Mouse (Mus musculus) liver, embryonic 15.5 days (tissue): Measurements from ENCODE around the gene Tmcc3. TPM values are rescaled to one million over a fixed set of nuclear protein-coding genes. Genes with fewer than 3 reads are reported as not detected.
A peak's percentile ranks its signal among the peaks of the same experiment; 100 is the strongest.

Source experiments
- ATAC-seq: fragments of 200-750 bp; cut with Nextera tagmentation; 2 replicates; pipeline ENCODE4 v1.8.0; 2017; ENCODE audit warnings: moderate number of reproducible peaks, mild to moderate bottlenecking, moderate library complexity; ENCODE audit not compliant: insufficient read depth
- H3K27ac ChIP-seq: fragments of 300-500 bp; sonication (generic); replicated peaks from 2 replicates; pipeline ENCODE4 v1.5.1; 2015; ENCODE audit warnings: mild to moderate bottlenecking, inconsistent platforms
- H3K27me3 ChIP-seq: fragments of 300-500 bp; sonication (generic); 2 replicates; pipeline ENCODE4 v1.6.1; 2015; ENCODE audit warnings: mild to moderate bottlenecking, inconsistent platforms
- H3K36me3 ChIP-seq: fragments of 300-500 bp; sonication (generic); replicated peaks from 2 replicates; pipeline ENCODE4 v1.6.1; 2015; ENCODE audit warnings: moderate library complexity, mild to moderate bottlenecking, inconsistent platforms
- H3K4me1 ChIP-seq: fragments of 300-500 bp; sonication (generic); replicated peaks from 2 replicates; pipeline ENCODE4 v1.6.1; 2015; ENCODE audit warnings: inconsistent platforms
- H3K4me2 ChIP-seq: fragments of 300-500 bp; sonication (generic); 2 replicates; pipeline ENCODE4 v1.6.1; 2015; ENCODE audit warnings: moderate library complexity, mild to moderate bottlenecking, inconsistent platforms
- H3K4me3 ChIP-seq: fragments of 300-500 bp; sonication (generic); replicated peaks from 2 replicates; pipeline ENCODE4 v1.5.1; 2015; ENCODE audit warnings: mild to moderate bottlenecking, inconsistent platforms
- H3K9ac ChIP-seq: fragments of 300-500 bp; sonication (generic); 2 replicates; pipeline ENCODE4 v1.6.1; 2015; ENCODE audit warnings: moderate library complexity, mild to moderate bottlenecking, inconsistent platforms
- H3K9me3 ChIP-seq: fragments of 300-500 bp; sonication (generic); replicated peaks from 2 replicates; pipeline ENCODE4 v1.6.1; 2016; ENCODE audit warnings: inconsistent platforms
- WGBS: fragments of 180-500 bp; shearing (Covaris S2); methylation state at CpG from one replicate; pipeline ENCODE4 v1.1.7; 2015; ENCODE audit warnings: mixed read lengths; ENCODE audit not compliant: insufficient replicate concordance; 5-methylcytosine and 5-hydroxymethylcytosine counted together
- polyA plus RNA-seq: library from polyadenylated mRNA; unstranded; fragments of >200 nt; fragmentation: Nextera tagmentation; extraction: Ambion mirVana; gene quantifications from 2 replicates; pipeline ENCODE4 v1.2.1, GENCODE M21; 2015

The Tmcc3 gene
- polyA plus RNA-seq, 1 experiment from 2014 or later, result 3.4 TPM

DNA sequence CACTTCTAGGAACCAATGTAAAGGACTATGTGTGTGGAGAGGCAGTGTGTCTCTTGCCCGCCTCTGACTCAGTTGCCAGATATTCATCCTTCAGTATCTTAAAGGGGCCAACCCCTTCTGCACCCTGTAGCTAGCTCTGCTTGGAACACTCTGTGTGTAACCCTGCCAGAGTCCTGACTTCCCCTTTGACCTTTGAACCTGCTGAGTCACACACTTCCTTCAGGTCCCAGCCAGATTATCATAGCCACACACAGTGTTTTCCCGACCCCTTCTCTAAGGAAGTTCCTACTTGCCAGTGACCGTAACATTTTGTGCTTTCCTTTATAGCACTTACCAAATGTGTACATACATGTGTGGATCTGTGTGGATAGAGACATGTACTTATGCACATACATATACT is 93.7 kb downstream of the Tmcc3 start:
- no peak overlapping the region for H3K4me3 ChIP-seq
- H3K4me1 ChIP-seq, result no peaks in the 10 kb centered on the region
- H3K27ac ChIP-seq, result no peak overlapping the region
- H3K4me2 ChIP-seq, result no peak overlapping the region
- no peaks in the 10 kb centered on the region for H3K27me3 ChIP-seq
- no peak for ATAC-seq
- H3K9me3 ChIP-seq, result no peaks in the 10 kb centered on the region
- 38% methylated on average over 3 of the region's 3 CpGs for WGBS
- no peak overlapping the region for H3K9ac ChIP-seq
- no peaks in the 10 kb centered on the region for H3K36me3 ChIP-seq

DNA sequence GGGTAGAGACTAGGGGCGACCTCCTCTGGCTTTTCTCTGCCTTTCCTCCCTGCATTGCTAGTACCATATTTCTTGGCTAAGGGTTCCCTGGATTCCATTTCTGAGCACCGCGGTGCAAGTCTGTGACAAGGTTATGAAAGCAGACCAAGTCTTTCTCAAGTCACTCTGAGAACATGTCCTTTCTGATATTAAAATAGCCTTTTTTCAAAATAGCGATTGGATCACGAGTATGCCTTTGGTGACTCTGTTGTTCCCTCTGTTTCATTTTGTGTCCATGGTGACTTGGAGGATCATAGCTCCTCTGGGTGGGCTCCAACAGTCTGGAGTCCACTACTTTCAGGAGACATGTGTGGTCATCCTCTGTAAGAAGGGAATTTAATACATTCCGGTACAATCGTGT is 95.1 kb downstream of the Tmcc3 start:
- H3K9me3 ChIP-seq, result no peaks in the 10 kb centered on the region
- H3K27me3 ChIP-seq, result no peaks in the 10 kb centered on the region
- no peak for ATAC-seq
- no peaks in the 10 kb centered on the region for H3K36me3 ChIP-seq
- WGBS, result 77% methylated on average over 7 of the region's 7 CpGs
- H3K4me3 ChIP-seq, result no peak overlapping the region
- H3K4me1 ChIP-seq, result no peaks in the 10 kb centered on the region
- no peak overlapping the region for H3K9ac ChIP-seq
- H3K27ac ChIP-seq, result no peak overlapping the region
- no peak overlapping the region for H3K4me2 ChIP-seq

DNA sequence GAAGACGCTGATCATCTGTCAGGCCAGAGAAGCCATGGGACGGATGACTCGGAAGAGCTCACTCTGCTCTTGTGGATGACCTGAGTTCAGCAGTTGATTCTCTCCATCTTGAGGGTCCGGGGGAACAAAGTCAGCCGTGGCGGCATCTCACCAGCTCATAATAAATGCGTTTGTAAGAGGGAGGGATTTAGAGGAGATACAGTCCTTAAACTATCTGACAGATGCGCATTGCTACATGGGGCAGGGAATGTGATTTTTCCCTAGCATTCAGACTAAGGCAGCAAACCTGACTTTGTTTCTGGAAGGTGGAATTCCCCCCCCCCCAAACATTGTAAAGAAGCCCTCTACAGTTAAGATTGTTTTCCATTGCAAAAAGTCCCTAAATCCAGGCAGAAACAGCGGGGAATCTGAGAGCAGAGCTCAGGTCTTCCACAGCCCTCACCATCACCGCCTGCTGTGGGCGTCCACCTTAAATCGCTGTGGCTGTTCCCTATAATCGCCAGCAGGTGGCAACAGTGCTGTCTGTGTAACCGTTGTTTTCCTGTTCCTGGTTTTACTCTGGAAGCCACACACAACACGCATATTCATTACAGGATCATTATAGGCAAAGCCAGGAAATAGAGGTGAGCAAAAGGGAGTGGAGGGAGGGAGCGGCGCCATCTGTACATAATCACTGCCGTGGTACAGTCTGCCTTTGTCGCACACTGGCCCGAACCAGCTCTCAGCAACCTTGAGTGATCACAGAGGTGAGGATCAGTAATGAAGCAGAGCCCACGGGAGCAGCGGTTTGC is 96.8 kb downstream of the Tmcc3 start:
- no peak for ATAC-seq

DNA sequence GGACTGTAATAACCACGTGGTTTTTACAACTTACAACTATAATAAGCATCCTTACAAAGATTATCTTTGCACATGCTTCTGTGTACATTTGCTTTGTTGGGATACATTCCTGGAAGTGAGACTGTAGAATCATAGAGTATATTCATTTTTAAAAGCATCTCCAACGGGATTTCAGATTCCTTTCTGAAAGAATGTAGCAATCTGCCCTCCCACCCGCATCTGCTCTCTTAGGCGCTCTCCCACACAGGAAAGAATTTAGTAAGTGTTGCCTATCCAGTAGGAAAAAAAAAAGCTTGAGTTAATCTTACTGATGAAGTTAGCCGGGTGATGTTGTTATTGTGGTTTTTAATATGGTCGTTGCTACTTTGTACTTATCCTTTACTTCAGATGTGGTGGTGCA is 97.9 kb downstream of the Tmcc3 start:
- 70% methylated on average over 6 of the region's 6 CpGs for WGBS
- H3K27ac ChIP-seq, result no peak overlapping the region
- no peaks in the 10 kb centered on the region for H3K4me1 ChIP-seq
- no peak overlapping the region for H3K4me3 ChIP-seq
- H3K36me3 ChIP-seq, result no peaks in the 10 kb centered on the region
- no peak for ATAC-seq
- H3K27me3 ChIP-seq, result no peaks in the 10 kb centered on the region
- H3K9me3 ChIP-seq, result no peaks in the 10 kb centered on the region
- H3K4me2 ChIP-seq, result no peak overlapping the region
- no peak overlapping the region for H3K9ac ChIP-seq

More for the DNA sequence above, 96.8 kb downstream of the Tmcc3 start:
- Histone ChIP-seq H3K4me1 (no peaks in the 10 kb centered on the region), H3K4me3 (peak overlapping the region; percentile 32), H3K27me3 (no peaks in the 10 kb centered on the region), H3K4me2 (peak overlapping the region; percentile 56), H3K36me3 (no peaks in the 10 kb centered on the region), H3K27ac (no peak overlapping the region), H3K9me3 (no peaks in the 10 kb centered on the region), H3K9ac (no peak overlapping the region)
- WGBS, result 27% methylated on average over 22 of the region's 22 CpGs

DNA sequence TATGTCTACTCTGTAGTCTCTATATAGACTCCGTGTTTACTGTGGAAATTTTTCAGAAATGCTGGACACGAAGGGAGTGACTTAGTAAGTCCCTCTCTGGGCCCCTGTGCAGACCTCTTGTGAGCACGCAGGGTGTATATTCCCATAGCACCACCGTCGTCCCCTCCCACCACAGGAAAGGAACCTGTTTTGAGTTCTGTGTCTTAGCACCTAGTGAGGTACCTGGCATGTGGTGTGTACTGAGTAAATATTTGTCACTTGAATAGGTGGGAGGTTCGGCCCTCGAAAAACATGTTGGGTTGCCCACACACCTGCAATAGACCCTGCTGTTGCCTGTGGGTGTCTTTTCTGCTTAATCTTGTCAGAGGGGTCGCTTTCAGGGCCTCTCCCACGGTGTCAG is 99.8 kb downstream of the Tmcc3 start:
- H3K27me3 ChIP-seq, result peaks cover 4% of the 10 kb centered on the region; the same call in 1 of the 2 replicates
- H3K27ac ChIP-seq, result no peak overlapping the region
- no peak overlapping the region for H3K4me2 ChIP-seq
- no peaks in the 10 kb centered on the region for H3K4me1 ChIP-seq
- no peak overlapping the region for H3K9ac ChIP-seq
- ATAC-seq, result no peak
- H3K4me3 ChIP-seq, result no peak overlapping the region
- no peaks in the 10 kb centered on the region for H3K36me3 ChIP-seq
- H3K9me3 ChIP-seq, result no peaks in the 10 kb centered on the region
- 58% methylated on average over 9 of the region's 9 CpGs for WGBS

DNA sequence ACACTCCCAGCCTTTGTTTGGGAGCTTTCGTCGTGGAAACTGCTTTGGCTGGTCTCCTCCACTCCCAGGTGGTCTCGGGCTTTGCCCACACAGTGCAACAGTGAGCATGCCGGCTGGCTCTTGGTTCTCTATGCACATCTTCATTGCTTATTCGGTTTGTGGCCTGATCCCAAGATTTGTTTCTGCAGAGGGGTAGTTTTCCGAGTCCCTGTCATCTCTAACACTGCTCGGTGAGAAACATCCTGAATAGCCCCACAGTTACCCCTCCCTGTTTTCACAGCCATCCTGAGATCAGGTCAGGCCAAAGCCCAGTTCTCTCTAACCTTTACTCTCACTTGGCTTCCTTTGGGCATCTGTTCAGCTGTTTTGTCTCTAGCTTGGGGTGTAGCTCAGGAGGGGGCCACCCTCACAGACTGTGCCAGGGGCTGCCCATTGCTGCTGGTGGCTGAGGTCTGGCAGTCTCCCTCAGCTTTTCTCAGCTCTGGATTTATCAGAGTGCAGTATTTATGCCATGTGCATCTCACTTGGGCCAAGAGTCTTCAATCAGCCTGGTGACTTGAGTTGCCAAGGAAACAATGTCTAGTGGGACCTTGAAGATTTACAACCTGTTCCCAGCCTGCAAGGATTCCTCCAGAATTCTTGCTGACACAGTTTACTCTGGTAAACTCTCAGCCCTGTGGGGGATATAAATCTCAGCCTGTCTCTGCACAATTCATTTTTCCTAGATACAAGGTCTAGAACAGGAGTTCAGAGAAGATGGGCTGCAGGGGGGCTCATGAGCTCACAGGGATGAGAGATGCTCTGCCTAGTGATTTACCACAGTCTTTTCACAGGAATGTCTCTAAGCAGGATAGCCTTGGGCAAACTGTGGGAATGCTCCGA is 102.3 kb downstream of the Tmcc3 start:
- Histone ChIP-seq H3K36me3 (no peaks in the 10 kb centered on the region), H3K9me3 (no peaks in the 10 kb centered on the region), H3K4me2 (no peak overlapping the region), H3K9ac (no peak overlapping the region), H3K27ac (no peak overlapping the region), H3K4me1 (no peaks in the 10 kb centered on the region), H3K27me3 (peaks cover 6% of the 10 kb centered on the region; the same call in 1 of the 2 replicates), H3K4me3 (no peak overlapping the region)
- WGBS, result 54% methylated on average over 8 of the region's 8 CpGs
- no peak for ATAC-seq

DNA sequence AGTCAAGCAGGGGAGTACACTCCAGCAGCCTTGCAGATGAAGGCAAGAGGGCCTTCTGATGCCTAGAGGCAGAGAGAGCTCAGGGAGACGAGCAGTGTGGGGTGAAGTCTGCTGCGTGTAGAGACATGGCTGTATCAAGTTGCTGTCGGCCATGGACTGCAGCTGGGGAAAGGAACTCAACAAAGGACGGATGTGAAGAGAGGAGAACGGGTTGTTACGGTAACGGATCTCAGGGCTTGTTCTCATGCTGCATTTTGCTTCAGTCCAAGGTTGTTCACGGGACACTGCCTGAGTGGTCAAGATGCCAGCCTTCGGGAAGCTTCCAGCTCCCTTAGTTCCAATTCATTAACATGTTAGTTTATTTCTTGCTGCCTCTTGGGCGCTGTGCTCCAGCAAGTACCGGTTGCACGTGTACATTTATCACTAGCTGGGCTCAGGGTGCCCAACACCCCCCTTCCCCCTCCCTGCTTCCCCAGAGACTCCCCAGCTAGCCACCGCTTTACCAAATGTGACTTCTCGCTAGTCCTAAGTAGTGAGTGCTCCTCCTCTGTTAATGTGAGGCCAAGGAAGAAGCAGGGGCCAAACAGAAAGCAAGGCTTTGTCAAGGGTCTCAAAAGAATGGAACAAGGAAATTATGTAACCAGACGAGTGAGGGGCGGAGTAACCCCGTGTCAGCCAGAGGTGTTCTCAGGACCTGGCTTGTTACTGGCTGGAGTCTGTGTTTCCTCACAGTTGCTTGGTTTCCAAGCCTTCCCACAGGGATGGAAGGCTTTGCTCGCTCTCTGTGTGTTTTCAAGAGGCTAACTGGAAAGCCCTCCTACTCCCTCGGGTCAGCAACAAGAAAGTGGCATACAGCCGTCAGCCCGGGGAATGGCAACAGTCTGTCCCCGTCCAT is 104.4 kb downstream of the Tmcc3 start:
- H3K4me2 ChIP-seq, result no peak overlapping the region
- no peak overlapping the region for H3K27ac ChIP-seq
- no peaks in the 10 kb centered on the region for H3K4me1 ChIP-seq
- WGBS, result 43% methylated on average over 22 of the region's 22 CpGs
- H3K4me3 ChIP-seq, result no peak overlapping the region
- no peak for ATAC-seq
- H3K36me3 ChIP-seq, result no peaks in the 10 kb centered on the region
- H3K9me3 ChIP-seq, result no peaks in the 10 kb centered on the region
- H3K27me3 ChIP-seq, result peaks cover 8% of the 10 kb centered on the region; the same call in 1 of the 2 replicates
- H3K9ac ChIP-seq, result no peak overlapping the region

DNA sequence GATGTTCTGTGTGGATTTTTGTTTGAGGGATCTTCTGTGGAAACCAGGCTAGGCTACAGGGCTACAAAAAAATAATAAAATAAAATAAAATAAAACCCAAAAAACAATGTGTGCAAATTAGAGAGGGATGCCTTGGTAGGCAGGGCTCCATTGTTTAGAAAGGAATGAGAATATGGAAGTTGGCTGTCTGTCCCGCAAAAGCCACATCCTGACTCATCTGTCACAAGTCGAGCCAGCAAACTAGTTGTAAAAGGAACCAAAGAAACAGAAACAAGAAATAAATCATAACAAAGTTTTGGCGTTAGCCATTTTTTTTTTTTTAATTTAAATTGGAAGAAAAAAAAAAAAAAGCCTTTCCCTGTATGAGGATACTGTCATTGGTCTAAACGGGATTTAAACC is 105.9 kb downstream of the Tmcc3 start:
- peaks cover 8% of the 10 kb centered on the region; the same call in 1 of the 2 replicates for H3K27me3 ChIP-seq
- no peaks in the 10 kb centered on the region for H3K4me1 ChIP-seq
- WGBS, result 19% methylated on average over 4 of the region's 4 CpGs
- no peaks in the 10 kb centered on the region for H3K9me3 ChIP-seq
- no peak for ATAC-seq
- no peak overlapping the region for H3K4me3 ChIP-seq
- no peak overlapping the region for H3K4me2 ChIP-seq
- H3K36me3 ChIP-seq, result no peaks in the 10 kb centered on the region
- H3K27ac ChIP-seq, result no peak overlapping the region
- no peak overlapping the region for H3K9ac ChIP-seq

DNA sequence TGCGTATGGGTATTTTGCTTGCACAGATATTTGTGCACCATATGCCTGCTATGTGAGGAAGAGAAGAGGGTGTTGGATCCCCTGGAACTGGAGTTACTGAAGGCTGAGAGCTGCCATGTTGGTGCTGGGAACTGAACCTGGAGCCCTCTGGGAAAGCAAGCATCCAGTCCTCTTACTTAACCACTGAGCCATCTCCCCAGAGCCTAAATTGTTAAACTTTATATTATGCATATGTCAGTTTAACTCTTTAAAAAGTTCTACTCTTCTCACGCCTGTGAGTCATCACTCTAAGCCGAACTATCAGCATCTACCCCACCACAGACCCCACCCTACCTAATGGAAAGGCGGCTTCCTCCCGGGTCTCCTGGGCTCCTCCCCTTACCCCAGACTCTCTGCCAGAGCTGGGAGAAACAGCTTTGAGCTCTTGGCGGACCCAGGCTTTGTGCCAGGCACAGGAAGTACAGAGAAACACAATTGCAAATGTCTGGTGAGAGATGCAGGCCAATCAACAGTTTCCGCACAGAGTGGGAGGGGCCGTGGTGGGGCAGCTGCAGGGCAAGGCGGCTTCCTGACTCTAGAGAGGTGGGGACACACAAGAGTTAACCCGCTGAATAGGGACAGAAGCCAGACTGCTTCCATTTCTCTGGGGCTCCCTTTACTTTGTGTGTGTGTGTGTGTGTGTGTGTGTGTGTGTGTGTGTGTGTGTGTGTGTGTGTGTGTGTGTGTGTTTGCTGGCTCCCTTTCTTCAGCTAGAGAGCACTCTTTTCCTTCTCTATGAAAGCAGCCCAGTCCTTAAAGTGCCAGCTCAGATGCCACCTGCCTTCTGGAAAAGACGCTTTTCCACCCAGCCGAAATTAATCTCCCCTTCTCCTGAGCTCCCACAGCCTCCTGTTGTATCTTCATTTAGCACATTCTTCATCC is 114.5 kb downstream of the Tmcc3 start:
- 0 out of 2 replicates have a peak, but pooled peaks cover 3% of the 10 kb centered on the region for H3K4me1 ChIP-seq
- H3K36me3 ChIP-seq, result no peaks in the 10 kb centered on the region
- H3K9me3 ChIP-seq, result no peaks in the 10 kb centered on the region
- H3K27ac ChIP-seq, result no peak overlapping the region
- peak; percentile 40; the same call in 1 of the 2 replicates for ATAC-seq
- 30% methylated on average over 12 of the region's 12 CpGs for WGBS
- no peak overlapping the region for H3K9ac ChIP-seq
- H3K4me3 ChIP-seq, result no peak overlapping the region
- H3K4me2 ChIP-seq, result 0 out of 2 replicates have a peak overlapping the region, but pooled peaks have one; percentile 13
- H3K27me3 ChIP-seq, result no peaks in the 10 kb centered on the region

DNA sequence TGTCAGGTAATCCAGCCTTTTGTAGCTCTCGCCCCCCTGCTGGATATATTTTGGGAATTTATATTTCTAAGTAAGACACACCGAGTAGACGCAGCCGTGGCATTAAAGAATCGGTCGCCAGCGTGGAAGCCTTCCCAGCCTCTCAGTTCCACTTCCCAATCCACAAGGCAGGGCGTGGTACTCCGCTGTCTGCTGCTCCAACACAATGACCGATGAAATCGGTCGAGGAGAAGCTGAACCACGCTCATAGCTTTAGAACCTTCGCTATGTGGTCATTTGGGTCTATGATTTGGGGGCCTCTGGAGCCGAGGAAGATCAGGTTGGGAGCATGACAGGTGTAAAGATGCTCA is 115.1 kb downstream of the Tmcc3 start:
- Histone ChIP-seq H3K36me3 (no peaks in the 10 kb centered on the region), H3K9ac (no peak overlapping the region), H3K4me3 (no peak overlapping the region), H3K27ac (no peak overlapping the region), H3K4me1 (0 out of 2 replicates have a peak, but pooled peaks cover 3% of the 10 kb centered on the region), H3K27me3 (no peaks in the 10 kb centered on the region), H3K4me2 (no peak overlapping the region), H3K9me3 (no peaks in the 10 kb centered on the region)
- ATAC-seq, result no peak
- 78% methylated on average over 15 of the region's 15 CpGs for whole genome bisulfite sequencing
